Mouse (Mus musculus) frontal cortex, adult (tissue): ENCODE measurements around the gene Il11ra1.

Experiments used
- ATAC-seq: cut with Nextera tagmentation; 2 replicates; pipeline ENCODE4 v1.9.2; 2017; ENCODE audit warnings: mild to moderate bottlenecking, moderate library complexity, mixed read lengths; ENCODE audit not compliant: low TSS enrichment

Il11ra1 gene

DNA sequence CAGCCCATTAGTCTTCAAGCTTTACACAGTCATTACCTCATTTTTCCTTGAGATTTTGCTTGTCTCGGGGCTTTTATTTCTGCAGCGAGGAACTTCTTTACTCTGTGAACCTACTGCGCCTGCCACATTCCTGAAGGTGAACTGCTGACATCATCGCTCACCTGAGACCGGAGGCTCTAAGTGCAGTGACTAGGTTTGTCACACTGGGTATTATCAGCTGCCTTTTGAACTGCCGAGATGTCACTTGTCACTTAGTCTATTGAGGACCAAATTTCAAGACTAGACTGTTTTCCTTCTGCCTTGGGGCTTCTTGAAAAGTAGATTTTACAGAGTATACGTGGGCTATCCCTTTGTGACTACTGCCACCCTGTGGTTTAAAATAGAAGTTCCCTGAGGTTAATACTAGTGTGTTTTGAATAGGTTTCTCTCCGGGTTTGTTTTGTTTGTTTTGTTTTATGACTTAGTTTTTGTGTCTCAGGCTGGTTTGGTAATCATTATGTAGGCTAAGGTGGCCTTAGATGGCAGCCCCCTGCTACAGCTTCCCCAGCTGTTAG is 8.5 kb downstream of the Il11ra1 start:
- ATAC-seq: 0 out of 2 replicates have a peak, but pooled peaks have one; percentile 21

DNA sequence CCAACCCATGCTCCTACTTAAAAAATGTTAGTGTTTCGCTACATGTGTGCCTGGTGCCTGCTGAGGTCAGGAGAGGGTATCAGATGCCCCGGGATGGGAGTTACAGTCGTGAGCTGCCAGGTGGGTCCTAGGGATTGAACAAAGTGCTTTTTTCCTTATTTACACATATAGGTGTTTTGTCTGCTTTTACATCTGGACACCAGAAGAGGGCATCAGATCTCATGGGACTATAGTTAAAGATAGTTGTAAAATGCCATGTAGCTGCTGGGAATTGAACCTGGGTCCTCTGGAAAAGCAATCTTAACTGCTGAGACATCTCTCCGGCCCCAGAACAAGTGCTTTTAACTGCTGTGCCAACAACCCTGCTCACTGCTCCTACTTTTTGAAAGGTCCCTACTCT is 10.4 kb downstream of the Il11ra1 start:
- no peak for ATAC-seq

DNA sequence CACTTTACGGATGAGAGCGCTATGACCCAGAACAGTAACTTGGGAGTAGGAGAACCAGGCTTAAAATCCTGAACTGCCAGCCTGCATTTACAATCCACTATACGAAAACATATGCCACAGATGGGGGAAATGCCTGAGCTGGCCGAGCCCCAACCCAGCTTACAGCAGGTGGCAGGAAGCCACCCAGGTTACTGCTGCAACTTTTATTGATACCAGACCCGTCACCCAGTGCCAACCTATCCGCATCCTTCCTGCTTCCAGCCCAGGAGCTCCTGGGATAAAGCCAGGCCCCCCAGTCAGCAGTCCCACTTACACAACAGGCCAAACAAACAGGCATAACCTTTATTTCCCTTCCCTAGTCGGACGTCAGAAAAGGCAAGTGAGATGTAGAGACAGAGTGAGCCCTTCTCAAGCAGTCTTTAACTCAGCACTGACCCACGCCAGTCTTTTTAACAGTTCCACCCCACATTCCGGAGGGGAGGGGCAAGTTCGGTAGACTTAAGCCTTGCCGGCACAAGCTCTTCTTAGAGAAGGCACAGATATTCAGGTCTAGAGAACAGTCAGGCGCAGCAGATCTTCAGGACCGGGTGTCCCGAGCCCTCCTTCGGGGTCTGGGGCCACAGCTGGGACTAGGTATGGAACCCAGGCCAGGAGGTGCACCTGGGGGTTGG is 12.1 kb downstream of the Il11ra1 start:
- no peak for ATAC-seq

DNA sequence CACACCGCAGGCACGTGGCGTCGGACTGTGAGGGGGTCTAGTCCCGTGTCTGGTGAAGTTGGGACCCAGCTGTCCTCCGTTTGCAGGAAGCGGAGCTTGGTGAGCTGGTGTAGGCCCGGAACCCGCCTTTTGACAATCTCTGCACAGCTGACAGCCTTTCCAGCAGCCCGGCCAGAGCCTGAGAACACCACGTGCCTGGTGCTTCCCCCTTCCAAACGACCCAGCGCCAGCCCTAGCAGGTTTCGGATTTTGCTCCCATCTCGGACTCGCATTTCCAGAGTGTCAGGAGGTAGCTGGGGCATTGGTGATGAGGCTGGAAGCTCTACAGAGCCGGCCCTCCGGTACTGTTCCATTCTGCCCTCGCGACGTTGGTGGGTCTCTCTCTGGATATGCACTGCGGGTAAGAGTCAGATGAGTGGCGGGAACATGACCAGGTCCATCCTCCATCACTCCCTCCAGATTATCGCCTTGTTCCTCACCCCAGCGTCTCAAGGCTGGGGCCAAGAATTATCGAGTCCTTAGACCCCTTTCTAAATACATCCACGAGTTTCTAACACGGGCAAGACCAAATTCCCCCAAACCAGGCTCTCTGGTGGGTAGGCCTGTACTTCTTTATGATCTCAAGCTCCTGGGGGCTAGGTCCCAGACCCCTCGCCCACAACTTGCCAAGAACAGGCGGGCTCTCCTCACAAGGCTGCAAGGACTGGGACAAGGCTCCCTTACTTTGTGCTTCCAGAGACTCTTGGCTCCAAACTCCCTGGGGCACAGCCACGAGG is 12.8 kb downstream of the Il11ra1 start:
- peak; percentile 0; the same call in 1 of the 2 replicates for ATAC-seq

DNA sequence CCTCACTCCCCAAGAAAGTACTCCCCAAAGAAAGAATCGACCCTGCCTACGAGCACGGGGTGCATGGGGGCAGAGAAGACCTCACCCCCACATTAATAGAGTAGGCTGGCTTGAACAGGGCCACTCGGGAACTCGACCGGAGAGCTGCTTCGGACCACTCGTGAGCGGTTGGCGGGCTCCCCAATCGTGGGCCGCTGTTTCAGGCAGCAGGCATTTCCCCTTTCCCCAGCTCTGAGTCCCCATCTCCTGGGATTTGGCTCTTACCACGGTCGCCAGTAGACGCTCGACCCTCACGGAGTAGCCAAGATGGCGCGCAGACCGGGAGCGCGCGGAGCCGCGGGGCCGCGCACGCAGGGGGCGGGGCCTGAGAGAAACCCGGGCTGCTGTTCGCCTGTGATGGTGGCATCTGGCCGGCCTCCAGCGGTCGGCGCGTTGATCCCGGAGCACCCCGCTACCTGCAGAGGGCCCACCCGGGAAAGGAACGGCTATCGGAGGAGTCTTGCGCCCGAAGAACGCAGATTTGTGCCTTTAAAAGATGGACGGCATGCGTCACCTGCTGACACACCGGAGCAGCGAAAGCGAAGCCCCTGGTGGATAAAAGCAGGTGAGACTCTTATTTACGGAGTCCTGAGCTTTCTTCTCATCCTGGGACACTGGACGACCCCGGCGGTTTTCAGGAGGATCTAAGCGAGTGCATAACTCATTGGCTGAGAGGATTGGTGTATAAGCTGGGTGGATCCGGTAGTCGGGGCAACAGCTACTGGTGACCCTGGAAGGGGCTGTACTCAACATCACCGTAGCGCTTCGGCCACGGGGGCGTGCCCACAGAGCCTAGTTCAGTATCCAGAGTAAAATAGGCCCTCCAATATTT is 13.6 kb downstream of the Il11ra1 start, which contains the start of gene Rpp25l:
Rpp25l (minus strand) TSS at position 338 of the 871 bp plus-strand sequence.
- peak; percentile 35 for ATAC-seq

DNA sequence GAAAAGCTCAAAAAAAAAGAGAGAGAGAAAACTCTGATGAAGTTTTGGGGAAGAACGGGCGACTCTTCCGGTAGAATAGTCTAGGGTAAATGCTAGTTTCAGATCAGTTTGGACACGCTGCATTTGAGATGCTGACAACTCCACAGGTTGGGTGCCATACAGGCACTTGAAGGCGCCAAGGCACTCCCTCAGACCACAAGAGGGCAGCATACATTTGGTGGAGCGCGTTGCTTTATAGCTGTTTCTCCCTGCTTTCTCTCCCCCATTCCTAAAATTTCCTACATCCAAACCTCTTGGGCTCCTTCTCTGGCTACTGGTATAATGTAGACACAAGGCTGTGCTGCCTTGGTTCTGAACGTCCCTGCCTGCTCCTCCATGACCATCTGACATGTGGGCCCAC is 14.5 kb downstream of the Il11ra1 start:
- ATAC-seq: peak; percentile 55

DNA sequence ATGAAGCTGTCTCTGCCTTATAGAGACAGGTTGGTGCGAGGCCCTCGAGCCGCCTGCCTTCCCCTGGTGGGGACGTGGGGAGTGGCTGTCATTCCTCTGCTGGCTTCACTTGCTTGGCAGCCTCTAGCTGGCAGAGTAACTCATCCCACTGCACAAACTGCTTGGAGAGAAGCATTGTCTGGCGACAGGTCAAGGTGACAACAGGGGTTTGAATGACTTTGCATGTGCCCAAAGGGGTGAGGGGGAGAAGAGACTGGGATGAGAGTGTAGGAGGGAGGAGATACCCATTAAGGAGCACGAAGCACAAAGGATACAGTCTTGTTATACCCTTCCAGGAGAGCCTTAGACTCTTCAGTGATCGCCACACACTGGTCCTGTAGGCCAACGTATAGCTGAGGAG is 15.3 kb downstream of the Il11ra1 start:
- ATAC-seq: no peak

DNA sequence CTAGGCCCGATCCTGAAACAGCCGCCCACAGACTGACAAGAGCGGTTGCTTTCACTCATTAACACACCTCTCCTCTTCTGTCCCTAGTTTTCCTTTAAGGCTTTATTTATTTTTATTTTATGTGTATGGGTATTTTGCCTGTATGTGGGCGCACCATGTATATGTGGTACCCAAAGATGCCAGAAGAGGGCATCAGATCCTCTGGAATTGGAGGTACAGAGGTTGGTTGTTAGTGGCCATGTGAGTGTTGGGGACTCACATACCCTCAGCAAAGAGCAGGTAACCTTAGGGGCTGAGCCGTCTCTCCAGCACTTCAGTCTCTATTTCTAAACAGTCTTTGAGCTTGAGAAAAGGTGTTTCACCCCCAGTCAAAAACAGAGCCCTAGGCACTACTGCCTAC is 15.8 kb downstream of the Il11ra1 start:
- ATAC-seq: no peak

DNA sequence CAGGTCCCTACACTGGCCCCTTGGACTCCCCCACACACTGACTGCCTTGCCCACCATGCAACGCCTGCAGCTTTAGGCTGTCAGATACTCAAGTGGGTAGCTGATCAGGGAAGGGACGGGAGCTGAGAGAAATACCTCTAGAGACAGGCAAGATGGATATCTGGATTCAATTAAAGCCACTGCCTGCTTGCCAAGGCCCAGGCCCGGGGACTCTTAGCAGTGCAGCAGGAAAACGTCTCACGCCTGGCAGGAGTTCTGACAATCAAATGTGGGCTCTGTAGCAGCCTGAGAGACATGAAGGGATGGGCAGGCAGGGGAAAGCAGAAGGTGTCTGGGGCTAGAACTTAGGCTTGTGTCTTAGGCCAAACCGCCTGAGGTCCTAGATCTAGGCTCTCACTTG is 17.0 kb downstream of the Il11ra1 start:
- no peak for ATAC-seq

DNA sequence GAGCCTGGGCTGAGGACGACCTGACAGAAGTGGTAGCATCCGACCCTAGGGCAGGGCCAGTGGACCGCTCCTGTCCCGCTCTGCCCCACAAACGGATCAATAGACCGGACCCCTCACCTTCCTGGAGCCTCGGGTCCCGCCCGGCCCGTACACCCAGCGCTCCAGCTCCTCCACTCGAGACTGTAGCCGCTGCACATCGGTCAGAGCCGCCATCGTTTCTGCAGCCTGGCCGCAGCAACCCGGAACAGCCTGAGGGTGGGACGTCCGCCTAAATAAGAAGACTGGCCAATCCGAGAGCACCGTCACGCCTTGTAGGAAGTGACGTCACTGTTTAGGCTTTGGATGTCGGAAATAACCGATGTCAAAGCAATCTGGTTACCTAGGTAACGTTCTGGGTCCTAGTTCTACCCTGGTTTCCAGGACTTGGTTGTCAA is 23.1 kb downstream of the Il11ra1 start, which contains the start of gene Dctn3:
Dctn3 (minus strand) TSS at position 253 of the 434 bp plus-strand sequence.
- peak; percentile 97 for ATAC-seq

DNA sequence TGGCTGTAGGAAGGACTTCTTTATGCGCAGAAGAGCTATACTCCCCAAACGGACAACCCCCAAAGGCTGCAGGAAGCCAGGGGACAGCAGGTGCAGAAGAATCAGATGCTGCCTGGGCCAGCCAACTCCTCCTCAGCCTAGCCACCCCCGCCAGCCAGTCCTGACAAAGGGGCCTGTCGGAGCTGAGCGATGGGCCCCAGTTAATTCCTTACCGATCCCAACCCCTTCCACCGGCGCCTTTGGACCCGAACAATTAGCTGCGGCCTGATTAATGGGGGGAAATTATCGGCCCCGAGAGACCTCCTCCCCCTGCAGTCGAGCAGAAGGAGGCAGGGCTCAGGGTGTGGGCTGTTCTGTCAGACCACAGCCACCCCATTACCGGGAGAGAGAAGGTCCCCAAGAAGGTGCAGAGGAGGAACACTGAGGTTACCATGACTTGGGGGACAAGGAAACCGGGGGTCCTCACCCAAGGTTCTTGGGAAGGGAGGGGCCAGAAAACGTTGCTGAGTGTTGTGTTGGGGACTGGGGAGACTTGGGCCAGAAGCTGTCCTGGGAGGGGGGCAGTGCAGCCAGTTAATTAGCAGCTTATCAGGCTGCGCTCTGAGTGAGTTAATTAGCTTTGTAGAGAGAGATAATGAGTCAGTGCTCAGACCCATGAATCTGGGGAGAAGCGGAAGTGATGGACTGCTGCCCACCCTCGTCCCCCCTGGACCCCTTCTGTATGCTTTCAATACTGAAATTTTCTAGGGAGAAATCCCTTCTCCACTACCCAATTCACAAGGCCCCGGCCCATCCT is 27.2 kb downstream of the Il11ra1 start:
- ATAC-seq: peak; percentile 42; the same call in 1 of the 2 replicates

DNA sequence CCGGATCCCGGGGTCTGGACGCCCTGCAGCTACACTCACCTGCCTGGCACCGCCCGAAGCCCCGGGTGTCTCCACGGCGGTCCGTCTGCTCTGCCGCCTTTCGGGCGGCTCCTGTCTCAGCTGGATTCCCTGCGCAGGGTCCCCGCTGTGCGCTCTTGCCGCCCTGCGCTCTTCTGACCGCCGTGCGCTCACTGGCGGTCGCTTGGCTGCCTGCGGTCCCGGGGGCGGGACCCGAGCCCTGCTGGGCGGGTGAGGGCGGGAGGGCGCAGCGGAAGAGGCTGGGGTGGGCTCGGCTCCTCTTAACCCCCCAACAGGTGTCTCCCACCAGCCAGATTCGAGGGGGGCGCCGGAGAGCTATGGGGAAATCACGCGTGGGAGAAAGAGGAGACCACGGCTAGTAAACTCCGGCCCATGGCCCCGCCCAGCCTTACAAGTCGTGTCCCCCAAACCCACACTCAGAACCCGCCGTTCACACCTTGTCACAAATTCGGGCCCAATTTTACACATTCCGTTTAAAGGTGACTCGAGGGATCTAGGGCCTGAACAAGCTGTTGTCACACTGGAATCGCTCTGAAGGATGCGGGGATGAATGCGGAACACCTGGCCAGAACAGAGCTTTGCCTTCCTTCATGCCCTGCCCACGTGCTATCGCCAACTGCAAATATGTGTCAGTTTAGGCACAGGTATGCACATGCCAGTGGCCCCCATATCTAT is 31.4 kb downstream of the Il11ra1 start, which contains the start of gene Arid3c:
Arid3c (minus strand) TSS at position 91 of the 714 bp plus-strand sequence.
- ATAC-seq: no peak

DNA sequence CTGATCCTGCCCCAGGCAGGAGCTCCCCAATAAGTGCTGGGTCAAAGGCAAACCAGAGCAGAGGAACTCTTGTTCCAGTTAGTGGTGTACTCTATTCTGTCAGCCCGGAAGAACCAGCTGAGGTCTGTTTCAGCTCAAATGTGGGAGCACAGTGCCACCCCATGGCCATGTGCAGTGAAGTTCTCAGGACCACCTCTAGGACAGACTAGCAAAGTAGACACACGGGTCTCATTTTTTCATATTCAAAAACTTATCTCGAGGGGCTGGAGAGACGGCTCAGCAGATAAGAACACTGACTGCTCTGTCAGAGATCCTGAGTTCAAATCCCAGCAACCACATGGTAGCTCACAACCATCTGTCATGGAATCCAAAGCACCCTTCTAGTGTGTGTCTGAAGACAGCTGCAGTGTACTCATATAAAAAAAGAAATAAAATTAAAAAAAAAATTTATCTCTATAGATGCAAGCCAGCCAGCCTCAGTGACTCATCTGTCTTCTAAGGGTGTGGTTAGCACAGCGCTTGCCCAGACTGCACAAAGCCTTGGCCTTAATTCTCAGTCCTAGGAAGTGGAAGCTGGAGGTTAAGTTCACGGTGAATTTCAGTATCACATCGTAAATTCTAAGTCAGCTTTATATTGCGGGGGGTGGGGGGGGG is 37.9 kb downstream of the Il11ra1 start:
- peak; percentile 62 for ATAC-seq

DNA sequence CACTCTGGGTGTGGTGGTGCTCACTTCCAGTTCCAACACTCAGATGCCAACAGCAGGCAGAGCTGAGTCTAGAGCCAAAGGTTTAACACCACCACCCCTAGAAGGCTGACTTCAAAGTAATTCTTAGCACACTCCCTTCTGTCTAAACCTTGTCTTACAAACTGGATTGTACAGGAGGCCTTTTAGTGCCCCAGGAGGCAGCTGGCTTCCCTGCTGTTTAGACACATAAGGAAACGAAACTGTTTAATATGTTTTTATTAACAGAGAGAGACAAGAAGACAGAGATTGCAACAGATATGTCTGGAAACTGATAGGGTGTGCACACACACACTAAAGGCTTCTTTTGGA is 38.4 kb downstream of the Il11ra1 start:
- no peak for ATAC-seq

DNA sequence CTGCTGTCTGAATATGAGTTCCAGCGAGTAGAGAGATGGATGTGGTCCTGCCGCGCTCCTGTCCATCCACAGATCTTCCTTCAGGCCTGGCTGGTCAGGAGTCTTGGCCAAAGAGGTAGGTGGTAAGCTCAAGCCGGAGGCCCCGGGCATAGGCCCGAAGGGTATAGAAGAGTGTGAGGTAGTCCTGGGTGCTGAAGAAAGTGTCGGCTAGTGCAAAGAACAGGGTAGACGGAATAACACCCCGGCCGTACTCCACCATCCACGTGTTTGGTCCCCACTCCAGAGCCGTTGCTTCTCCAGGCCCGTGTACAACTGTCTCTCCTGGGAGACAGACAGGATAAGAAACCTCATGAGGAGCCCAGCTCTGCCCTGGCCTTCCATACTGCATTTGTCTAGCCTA is 39.5 kb downstream of the Il11ra1 start:
- ATAC-seq: no peak

DNA sequence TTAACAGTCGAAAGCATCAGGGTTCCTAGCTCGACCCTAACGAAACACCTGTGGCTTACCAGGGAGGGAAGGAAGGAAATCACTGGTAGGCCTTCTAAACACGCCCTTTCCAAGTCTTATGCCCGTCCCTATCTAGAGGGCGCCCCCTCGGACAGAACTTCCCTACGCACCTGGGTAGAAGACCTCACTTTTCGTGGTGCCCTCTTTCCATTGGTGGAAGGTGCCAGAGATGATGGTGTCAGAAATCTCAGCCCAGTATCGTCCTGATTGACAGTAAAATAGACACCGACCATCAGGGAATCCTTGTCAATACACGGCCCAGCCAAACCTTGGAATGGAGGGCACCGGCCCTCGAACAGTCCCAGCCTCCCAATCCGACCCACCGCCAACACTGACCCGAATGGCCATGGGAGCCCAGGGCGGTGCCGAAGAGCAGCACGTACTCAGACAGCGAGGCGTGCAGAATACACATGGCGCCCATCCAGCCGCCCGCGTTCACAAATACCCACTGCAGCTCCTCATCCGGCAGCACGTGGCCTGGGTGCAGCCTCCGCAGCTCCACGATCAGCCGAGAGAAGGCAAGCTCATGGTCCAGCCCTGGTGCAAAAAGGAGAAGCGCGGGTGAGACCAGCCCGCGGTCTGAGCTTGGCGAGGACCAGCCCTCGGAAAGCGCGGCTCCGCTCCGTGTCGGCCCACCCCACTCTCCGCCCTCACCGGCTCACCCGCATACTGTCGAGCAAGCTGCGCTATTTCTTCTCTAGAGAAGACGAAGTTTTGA is 40.8 kb downstream of the Il11ra1 start:
- peak; percentile 52 for ATAC-seq

DNA sequence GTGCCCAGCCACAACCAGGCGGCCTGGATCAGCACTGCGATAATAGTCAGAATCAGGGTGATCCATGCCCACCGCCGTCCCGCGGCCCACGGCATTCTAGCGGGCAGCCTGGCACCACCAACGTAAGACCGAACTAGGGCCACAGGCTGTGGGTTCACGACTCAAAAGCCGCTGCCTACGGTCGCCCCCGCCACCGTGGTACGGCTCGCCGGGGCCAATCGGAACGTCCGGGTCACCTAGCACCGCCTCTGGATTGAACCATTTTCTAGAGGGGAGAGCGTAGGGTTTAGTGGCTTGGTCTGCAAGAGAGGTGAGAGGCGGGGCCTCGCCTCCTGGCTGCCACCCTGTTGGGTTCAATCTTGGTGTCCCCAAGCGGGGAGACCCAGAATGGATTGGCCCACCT is 41.4 kb downstream of the Il11ra1 start:
- peak; percentile 85 for ATAC-seq

DNA sequence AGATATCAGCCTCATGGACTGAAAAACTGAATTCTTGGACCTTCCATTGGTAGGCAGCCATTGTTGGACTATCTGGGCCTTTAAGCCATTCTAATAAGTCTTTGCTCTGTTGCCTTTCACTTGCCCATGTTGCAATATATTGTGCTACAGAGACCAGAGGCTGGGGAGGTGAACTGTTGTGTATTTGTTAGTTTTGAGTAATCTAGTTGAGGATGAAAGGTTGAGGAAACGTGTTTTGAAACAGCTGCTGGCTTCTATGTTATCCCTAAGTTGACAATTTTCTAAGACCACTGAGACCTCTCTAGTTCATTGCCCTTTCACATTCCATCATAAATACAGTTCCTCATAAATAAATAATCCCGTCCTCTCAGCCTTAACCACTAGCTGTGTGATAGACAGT is 44.3 kb downstream of the Il11ra1 start:
- ATAC-seq: no peak

DNA sequence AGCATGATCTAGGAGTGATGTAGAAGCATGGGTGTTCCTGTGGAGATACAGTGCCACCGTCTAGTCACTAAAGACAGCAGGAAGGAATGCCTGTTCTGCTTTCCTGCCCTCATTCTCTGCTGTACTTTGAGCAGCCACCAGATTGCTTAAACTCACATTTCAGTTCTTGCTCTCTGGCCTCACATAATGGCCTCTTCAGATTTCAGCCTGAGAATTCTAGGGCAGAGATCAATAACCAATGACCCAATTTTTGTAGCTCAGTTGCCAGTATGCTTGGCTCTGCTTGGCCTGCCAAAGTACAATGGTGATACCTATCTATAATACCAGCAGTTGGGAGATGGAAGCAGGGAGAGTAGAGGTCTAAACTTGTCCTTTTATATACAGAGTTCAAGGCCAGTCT is 45.2 kb downstream of the Il11ra1 start:
- no peak for ATAC-seq
